Mouse (Mus musculus) layer of hippocampus, adult 2 months (tissue): ENCODE data around the gene Pnpla6. TPM values are rescaled to one million over a fixed set of nuclear protein-coding genes. Genes with fewer than 3 reads are reported as not detected.

ENCODE experiments used
- DNase-seq, 2 experiments: peaks; one replicate each; pipeline ENCODE4 v3.0.0; 2022; ENCODE audit warnings: low spot score in 2 of 2
- H3K27ac ChIP-seq: fragments of 200-600 bp; 2 replicates; pipeline ENCODE4 v1.8.1; 2022
- H3K4me3 ChIP-seq: fragments of 200-600 bp; 2 replicates; pipeline ENCODE4 v1.8.1; 2022; ENCODE audit warnings: mild to moderate bottlenecking
- CTCF ChIP-seq: fragments of 200-600 bp; conservative IDR thresholded peaks from 2 replicates; pipeline ENCODE4 v1.8.1; 2022; ENCODE audit warnings: antibody characterized with exemption, mild to moderate bottlenecking, moderate library complexity
- total RNA-seq, 2 experiments: library from RNA; stranded (reverse); gene quantifications; 2 replicates each; pipeline ENCODE4 v1.2.3; 2021

The Pnpla6 gene
- total RNA-seq, 2 experiments from 2014 or later, result 79.4 to 82.1 TPM

GRCm38 (mm10) chr8:3516450-3517116, 1.4 kb downstream of the Pnpla6 start:
- DNase-seq, result peak; percentile 93 to 94
- Histone ChIP-seq H3K27ac (peak overlapping the region; percentile 96), H3K4me3 (peak overlapping the region; percentile 92)
- no peak for TF ChIP-seq CTCF

GRCm38 (mm10) chr8:3517117-3517495, 1.9 kb downstream of the Pnpla6 start:
- no peak for TF ChIP-seq CTCF
- Histone ChIP-seq H3K4me3 (peak overlapping the region; percentile 92), H3K27ac (peak overlapping the region; percentile 96)
- peak in 1 of 2 experiments; percentile 43 for DNase-seq

DNA sequence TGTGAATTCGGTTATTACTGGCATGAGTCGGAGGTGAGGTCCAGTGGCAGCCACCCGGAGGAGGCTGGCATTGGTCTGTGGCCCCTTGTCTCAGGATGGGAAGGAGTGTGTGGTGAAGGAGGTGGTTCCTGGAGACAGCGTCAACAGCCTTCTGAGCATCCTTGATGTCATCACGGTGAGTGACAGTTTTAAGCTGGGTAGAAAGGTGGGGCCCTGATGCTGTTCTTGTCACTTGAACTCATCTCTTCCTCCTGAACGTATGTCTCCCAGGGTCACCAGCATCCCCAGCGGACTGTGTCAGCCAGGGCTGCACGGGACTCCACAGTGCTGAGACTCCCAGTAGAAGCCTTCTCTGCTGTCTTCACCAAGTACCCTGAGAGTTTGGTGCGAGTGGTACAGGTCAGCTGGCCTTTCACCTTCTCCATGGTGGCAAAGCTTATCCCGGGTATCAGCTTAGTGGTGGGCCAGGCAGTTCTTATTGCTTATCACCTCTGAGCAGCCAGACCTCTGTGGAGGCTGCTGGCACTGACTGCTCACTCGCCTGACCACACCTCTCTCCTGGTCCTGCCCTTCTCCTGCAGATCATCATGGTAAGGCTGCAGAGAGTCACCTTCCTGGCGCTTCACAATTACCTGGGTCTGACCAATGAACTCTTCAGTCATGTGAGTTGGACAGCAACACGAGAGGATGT, 7.0 kb downstream of the Pnpla6 start:
- TF ChIP-seq CTCF, result no peak
- Histone ChIP-seq H3K27ac (no peak overlapping the region), H3K4me3 (no peak overlapping the region)
- no peak for DNase-seq

- Histone ChIP-seq H3K4me3 (no peak overlapping the region), H3K27ac (no peak overlapping the region)
- no peak for DNase-seq
- no peak for TF ChIP-seq CTCF
These were observed 15.6 kb downstream of the Pnpla6 start for GRCm38 (mm10) chr8:3530816-3531215.

- Histone ChIP-seq H3K4me3 (no peak overlapping the region), H3K27ac (no peak overlapping the region)
- no peak for TF ChIP-seq CTCF
- no peak for DNase-seq
These were observed 16.8 kb downstream of the Pnpla6 start for GRCm38 (mm10) chr8:3531936-3532335.

- no peak overlapping the region for H3K27ac ChIP-seq
- no peak for DNase-seq
- TF ChIP-seq CTCF, result no peak
These were observed 21.1 kb downstream of the Pnpla6 start for GRCm38 (mm10) chr8:3536053-3536841.

DNA sequence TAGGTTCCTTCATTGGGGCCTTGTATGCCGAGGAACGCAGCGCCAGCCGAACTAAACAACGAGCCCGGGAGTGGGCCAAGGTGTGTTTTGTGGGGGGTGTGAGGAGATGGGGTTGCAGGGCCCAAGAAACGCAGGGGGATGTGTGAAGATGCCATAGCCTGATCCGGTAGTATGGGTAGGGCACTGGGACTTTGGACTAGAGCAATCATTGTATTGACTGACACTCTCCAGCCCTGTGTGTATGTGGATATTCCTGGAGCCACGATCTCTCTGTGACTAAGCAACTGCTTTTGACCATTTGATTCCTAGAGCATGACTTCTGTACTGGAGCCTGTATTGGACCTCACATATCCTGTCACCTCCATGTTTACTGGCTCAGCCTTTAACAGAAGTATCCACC, 21.8 kb downstream of the Pnpla6 start:
- H3K4me3 ChIP-seq, result no peak overlapping the region
- no peak for DNase-seq
- H3K27ac ChIP-seq, result no peak overlapping the region
- no peak for TF ChIP-seq CTCF

More at GRCm38 (mm10) chr8:3536053-3536841, 21.1 kb downstream of the Pnpla6 start:
- H3K4me3 ChIP-seq, result no peak overlapping the region

DNA sequence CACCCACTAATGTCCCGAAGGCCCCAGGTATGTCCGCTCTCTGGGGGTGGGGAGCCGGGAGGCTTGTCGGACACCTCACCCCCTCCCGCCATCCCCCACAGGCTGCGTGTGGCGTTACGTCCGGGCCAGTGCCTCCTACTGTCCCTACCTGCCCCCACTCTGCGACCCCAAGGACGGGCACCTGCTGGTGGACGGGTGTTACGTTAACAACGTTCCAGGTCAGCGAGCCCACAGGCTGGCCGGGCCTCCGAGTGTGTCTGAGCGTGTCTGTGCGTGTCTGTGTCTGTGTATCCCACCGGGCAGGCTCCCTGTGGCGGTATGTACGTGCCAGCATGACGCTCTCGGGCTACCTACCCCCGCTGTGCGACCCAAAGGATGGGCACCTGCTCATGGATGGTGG, 22.5 kb downstream of the Pnpla6 start:
- no peak for TF ChIP-seq CTCF
- no peak overlapping the region for H3K4me3 ChIP-seq
- no peak overlapping the region for H3K27ac ChIP-seq
- DNase-seq, result no peak

- TF ChIP-seq CTCF, result no peak
- Histone ChIP-seq H3K27ac (no peak overlapping the region), H3K4me3 (no peak overlapping the region)
These were observed 24.0 kb downstream of the Pnpla6 start for GRCm38 (mm10) chr8:3539146-3539545.

GRCm38 (mm10) chr8:3540076-3540475, 24.9 kb downstream of the Pnpla6 start:
- Histone ChIP-seq H3K4me3 (no peak overlapping the region), H3K27ac (no peak overlapping the region)
- TF ChIP-seq CTCF, result no peak
- no peak for DNase-seq

More at GRCm38 (mm10) chr8:3539146-3539545, 24.0 kb downstream of the Pnpla6 start:
- DNase-seq, result no peak

DNA sequence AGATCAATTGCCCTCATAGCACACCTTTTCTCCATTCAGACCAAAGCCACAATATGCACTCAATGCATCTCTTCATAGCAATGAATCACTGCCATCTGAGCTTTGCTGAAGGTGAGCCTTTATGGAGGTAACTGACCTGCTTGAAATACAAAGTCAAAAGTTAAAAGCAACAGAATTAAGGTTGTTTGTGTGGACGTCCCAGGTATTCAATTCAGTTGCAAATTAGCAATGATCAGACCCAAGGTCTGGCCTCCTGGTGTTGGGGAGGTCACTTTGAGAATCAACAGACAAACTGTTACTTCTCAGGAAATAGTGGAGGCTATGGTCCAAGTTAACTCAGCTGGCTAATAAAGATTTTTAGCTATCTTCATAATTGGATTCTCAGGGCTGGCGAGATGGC, 31.3 kb downstream of the Pnpla6 start:
- no peak for DNase-seq
- Histone ChIP-seq H3K27ac (no peak overlapping the region), H3K4me3 (no peak overlapping the region)
- TF ChIP-seq CTCF, result no peak

- Histone ChIP-seq H3K4me3 (no peak overlapping the region), H3K27ac (no peak overlapping the region)
- DNase-seq, result no peak
- no peak for TF ChIP-seq CTCF
These were observed 37.1 kb downstream of the Pnpla6 start for GRCm38 (mm10) chr8:3552240-3552639.

- no peak overlapping the region for H3K4me3 ChIP-seq
- H3K27ac ChIP-seq, result no peak overlapping the region
- no peak for TF ChIP-seq CTCF
- DNase-seq, result no peak
These were observed 40.9 kb downstream of the Pnpla6 start for GRCm38 (mm10) chr8:3556114-3556513.
